Mouse (Mus musculus) lung, postnatal 0 days (tissue): ENCODE measurements around the gene Dxo. TPM values are rescaled to one million over a fixed set of nuclear protein-coding genes. Genes with fewer than 3 reads are reported as not detected.

Experiments used
- ATAC-seq: fragments of 200-750 bp; cut with Nextera tagmentation; 2 replicates; pipeline ENCODE4 v1.8.0; 2017; ENCODE audit warnings: moderate library complexity
- DNase-seq: peaks from one replicate; pipeline ENCODE4 v3.0.0-alpha.2; 2016; ENCODE audit warnings: low spot score
- H3K27ac ChIP-seq: fragments of 300-500 bp; sonication (generic); 2 replicates; pipeline ENCODE4 v1.5.1; 2014; ENCODE audit warnings: antibody characterized with exemption, mild to moderate bottlenecking, low read length, mixed read lengths
- H3K27me3 ChIP-seq: fragments of 300-500 bp; sonication (generic); replicated peaks from 2 replicates; pipeline ENCODE4 v1.6.1; 2014; ENCODE audit warnings: low read length, mixed read lengths; ENCODE audit not compliant: insufficient read depth
- H3K36me3 ChIP-seq: fragments of 300-500 bp; sonication (generic); 2 replicates; pipeline ENCODE4 v1.6.1; 2014; ENCODE audit warnings: low read length, mixed read lengths; ENCODE audit not compliant: insufficient read depth
- H3K4me1 ChIP-seq: fragments of 300-500 bp; sonication (generic); 2 replicates; pipeline ENCODE4 v1.6.1; 2014; ENCODE audit warnings: antibody characterized with exemption, low read depth, low read length, mixed read lengths; ENCODE audit not compliant: insufficient read depth
- H3K4me2 ChIP-seq: fragments of 300-500 bp; sonication (generic); replicated peaks from 2 replicates; pipeline ENCODE4 v1.6.1; 2014; ENCODE audit warnings: low read depth, mild to moderate bottlenecking, low read length, moderate library complexity, mixed read lengths
- H3K4me3 ChIP-seq: fragments of 300-500 bp; sonication (generic); 2 replicates; pipeline ENCODE4 v1.5.1; 2014; ENCODE audit warnings: low read depth, low read length
- H3K9ac ChIP-seq: fragments of 300-500 bp; sonication (generic); replicated peaks from 2 replicates; pipeline ENCODE4 v1.6.1; 2014; ENCODE audit warnings: low read depth, mild to moderate bottlenecking
- H3K9me3 ChIP-seq: fragments of 300-500 bp; sonication (generic); 2 replicates; pipeline ENCODE4 v1.6.1; 2016; ENCODE audit warnings: low read length, mixed read lengths
- CTCF ChIP-seq: IDR thresholded peaks from 2 replicates; pipeline ENCODE4 v1.5.1; 2016; ENCODE audit warnings: antibody characterized with exemption, mild to moderate bottlenecking
- EP300 ChIP-seq: IDR thresholded peaks from 2 replicates; pipeline ENCODE4 v1.6.1; 2016; ENCODE audit warnings: antibody characterized with exemption, mild to moderate bottlenecking, control low read depth
- WGBS: fragments of 180-500 bp; shearing (Covaris S2); extraction: QIAGEN DNeasy Blood & Tissue Kit; methylation state at CpG from one replicate; pipeline ENCODE4 v1.1.7; 2014; 5-methylcytosine and 5-hydroxymethylcytosine counted together
- polyA plus RNA-seq: library from polyadenylated mRNA; unstranded; fragments of >200 nt; fragmentation: Nextera tagmentation; extraction: Ambion mirVana; gene quantifications from 2 replicates; pipeline ENCODE4 v1.2.1, GENCODE M21; 2015

The Dxo gene
- polyA plus RNA-seq, 1 experiment from 2014 or later, result 39.8 TPM

GRCm38 (mm10) chr17:34840736-34841307 lies 4.0 kb downstream of the Dxo start:
- Histone ChIP-seq H3K4me1 (peaks cover 12% of the 10 kb centered on the region; the same call in 1 of the 2 replicates), H3K36me3 (peaks cover 11% of the 10 kb centered on the region), H3K9me3 (no peaks in the 10 kb centered on the region), H3K9ac (no peak overlapping the region), H3K4me2 (no peak overlapping the region), H3K27me3 (no peaks in the 10 kb centered on the region), H3K27ac (no peak overlapping the region), H3K4me3 (no peak overlapping the region)
- ATAC-seq (no peak), DNase-seq (no peak)
- 83% methylated on average over 6 of the region's 6 CpGs for WGBS
- TF ChIP-seq EP300 (no peak), CTCF (no peak)

DNA sequence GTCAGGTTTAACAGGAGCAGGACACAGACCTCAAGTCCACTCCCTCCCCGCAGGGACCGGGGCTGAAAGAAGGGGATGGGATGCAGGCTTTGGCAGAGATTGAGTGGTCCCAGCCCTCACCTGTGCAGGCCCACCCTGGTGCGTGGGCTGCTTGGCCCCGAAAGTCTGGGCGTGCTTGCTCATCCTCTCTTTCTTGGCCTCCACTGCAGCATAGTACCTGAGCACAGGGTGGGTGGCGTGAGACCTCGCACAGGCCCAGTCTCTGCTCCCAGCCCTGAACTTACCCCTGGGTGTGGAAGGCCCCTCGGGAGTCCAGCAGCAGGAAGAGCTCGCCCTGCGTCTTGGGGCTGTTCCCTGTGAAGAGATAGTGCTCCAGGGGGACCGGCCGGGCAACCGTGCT lies 8.1 kb downstream of the Dxo start:
- no peak for ATAC-seq
- no peaks in the 10 kb centered on the region for H3K4me1 ChIP-seq
- no peak for DNase-seq
- no peak overlapping the region for H3K4me2 ChIP-seq
- H3K27me3 ChIP-seq, result no peaks in the 10 kb centered on the region
- peaks cover 25% of the 10 kb centered on the region for H3K36me3 ChIP-seq
- WGBS, result 91% methylated on average over 13 of the region's 13 CpGs
- TF ChIP-seq CTCF (no peak), EP300 (no peak)
- H3K4me3 ChIP-seq, result no peak overlapping the region
- no peak overlapping the region for H3K27ac ChIP-seq
- no peak overlapping the region for H3K9ac ChIP-seq
- no peaks in the 10 kb centered on the region for H3K9me3 ChIP-seq

- H3K36me3 ChIP-seq, result peaks cover 25% of the 10 kb centered on the region
Measured at GRCm38 (mm10) chr17:34847192-34847591, 10.4 kb downstream of the Dxo start.

DNA sequence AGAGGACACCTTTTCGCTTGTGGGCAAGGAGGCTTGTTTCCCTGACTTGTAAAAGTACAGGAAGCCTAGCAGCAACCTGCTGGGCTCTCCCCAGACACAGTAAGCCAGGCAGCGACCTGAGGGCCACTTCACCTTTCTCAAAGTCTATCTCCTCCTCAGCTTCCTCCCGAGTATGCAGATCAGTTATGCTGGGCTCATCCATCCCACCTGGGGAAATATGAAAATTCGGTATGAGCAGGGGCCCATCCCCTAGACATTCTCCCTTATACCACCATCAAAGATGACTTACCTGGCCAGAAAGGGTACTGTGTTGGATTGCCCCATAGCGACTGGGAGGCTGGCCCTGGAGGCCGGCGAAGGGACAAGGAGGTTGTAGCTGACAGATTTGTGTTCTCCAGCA lies 10.8 kb downstream of the Dxo start:
- no peak overlapping the region for H3K9ac ChIP-seq
- H3K9me3 ChIP-seq, result no peaks in the 10 kb centered on the region
- peaks cover 7% of the 10 kb centered on the region for H3K4me1 ChIP-seq
- DNase-seq (no peak), ATAC-seq (no peak)
- no peak overlapping the region for H3K27ac ChIP-seq
- no peak for TF ChIP-seq CTCF
- TF ChIP-seq EP300, result no peak
- peaks cover 25% of the 10 kb centered on the region for H3K36me3 ChIP-seq
- no peak overlapping the region for H3K4me3 ChIP-seq
- WGBS, result 94% methylated on average over 7 of the region's 7 CpGs
- H3K27me3 ChIP-seq, result no peaks in the 10 kb centered on the region
- no peak overlapping the region for H3K4me2 ChIP-seq

More at GRCm38 (mm10) chr17:34847192-34847591, 10.4 kb downstream of the Dxo start:
- H3K27me3 ChIP-seq, result no peaks in the 10 kb centered on the region
- no peak for DNase-seq
- H3K4me2 ChIP-seq, result no peak overlapping the region
- H3K4me3 ChIP-seq, result no peak overlapping the region
- H3K27ac ChIP-seq, result no peak overlapping the region
- H3K4me1 ChIP-seq, result peaks cover 7% of the 10 kb centered on the region
- no peak overlapping the region for H3K9ac ChIP-seq
- 86% methylated on average over 6 of the region's 6 CpGs for WGBS
- TF ChIP-seq CTCF (no peak), EP300 (no peak)
- ATAC-seq, result no peak
- H3K9me3 ChIP-seq, result no peaks in the 10 kb centered on the region

DNA sequence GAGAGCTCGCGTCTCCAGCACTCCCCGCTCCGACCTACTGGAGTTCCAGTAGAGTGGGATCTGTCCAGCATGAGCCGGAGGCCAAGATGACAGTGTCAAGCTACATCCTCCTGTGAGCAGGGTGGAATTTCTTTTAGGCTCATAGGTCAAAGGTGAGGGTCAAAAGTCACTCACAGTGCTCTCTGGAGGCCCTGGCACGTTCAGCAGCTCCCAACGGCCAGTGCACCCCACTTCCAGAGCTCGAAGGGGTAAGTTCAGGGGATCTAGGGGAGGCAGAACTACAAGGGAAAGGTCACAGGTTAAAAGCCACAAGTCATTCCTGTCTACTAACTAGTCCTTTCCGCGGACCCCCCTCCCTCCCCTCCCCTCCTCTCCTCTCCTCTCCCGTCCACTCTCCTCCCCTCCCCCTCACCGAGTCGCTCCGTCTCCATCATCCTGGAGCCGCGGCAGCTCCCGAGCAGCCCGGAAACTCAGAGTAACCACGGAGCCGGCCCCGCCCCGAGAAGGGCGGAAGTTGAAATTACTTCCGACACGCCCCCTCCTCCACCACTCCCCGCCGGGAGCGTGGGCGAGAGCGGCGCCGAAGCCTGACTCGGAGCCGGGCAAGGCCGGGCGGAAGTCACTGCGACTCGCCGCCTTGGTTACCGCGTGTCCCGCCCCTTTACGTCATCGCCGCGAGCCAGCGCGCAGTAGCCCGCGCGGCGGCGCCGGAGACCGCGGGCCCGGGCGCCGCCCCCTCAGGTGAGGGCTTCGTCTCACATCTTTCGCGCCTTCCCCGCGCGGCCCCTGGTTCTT lies 13.1 kb downstream of the Dxo start, which contains the start of the genes Skiv2l and Nelfe:
Skiv2l (minus strand) TSS at position 489 of the 795 bp plus-strand sequence.
Nelfe (plus strand) TSS at position 670 of the 795 bp plus-strand sequence.
- Histone ChIP-seq H3K27ac (peak within 1 kb of the TSS; percentile 59), H3K9ac (peak within 1 kb of the TSS; percentile 75), H3K4me3 (peak within 1 kb of the TSS; percentile 86), H3K36me3 (peaks cover 35% of the 10 kb centered on the region), H3K9me3 (no peaks in the 10 kb centered on the region), H3K4me2 (peak within 1 kb of the TSS; percentile 99), H3K4me1 (peaks cover 7% of the 10 kb centered on the region), H3K27me3 (no peaks in the 10 kb centered on the region)
- WGBS, result under 1% methylated on average over 50 of the region's 65 CpGs
- peak; percentile 99 for ATAC-seq
- TF ChIP-seq CTCF (no peak), EP300 (no peak)
- peak; percentile 99 for DNase-seq

DNA sequence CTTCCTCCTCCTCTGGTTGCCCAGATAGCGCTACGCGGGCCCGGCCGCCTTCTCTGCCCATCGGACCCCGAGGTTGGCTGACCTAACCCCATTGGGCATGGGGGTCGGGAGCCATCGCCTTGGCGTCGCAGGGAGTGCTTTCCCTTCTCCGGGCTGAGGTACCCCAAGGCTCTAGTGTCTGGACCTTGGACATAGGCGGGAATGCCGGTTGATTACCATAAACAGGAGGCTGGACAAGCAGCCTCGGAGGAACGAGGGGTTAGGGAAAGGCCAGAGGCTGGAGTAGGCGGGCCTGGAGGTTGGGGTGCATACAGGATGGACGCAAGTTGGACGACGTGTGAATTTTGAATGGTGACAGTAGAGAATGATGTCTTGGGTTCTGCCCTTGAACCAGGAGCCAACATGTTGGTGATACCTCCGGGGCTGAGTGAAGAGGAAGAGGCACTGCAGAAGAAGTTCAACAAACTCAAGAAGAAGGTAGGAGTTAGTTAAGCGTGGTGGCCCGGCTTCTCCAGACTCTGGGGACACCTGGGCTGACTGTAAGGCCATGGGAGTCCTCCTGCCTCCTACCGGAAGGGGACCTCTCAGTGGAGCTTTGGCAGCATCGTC lies 13.8 kb downstream of the Dxo start:
- DNase-seq, result no peak
- Histone ChIP-seq H3K9me3 (no peaks in the 10 kb centered on the region), H3K27me3 (no peaks in the 10 kb centered on the region), H3K9ac (peak overlapping the region; percentile 75), H3K4me1 (peaks cover 7% of the 10 kb centered on the region), H3K4me2 (peak overlapping the region; percentile 99), H3K36me3 (peaks cover 35% of the 10 kb centered on the region), H3K4me3 (peak overlapping the region; percentile 86), H3K27ac (peak overlapping the region; percentile 59; the same call in 1 of the 2 replicates)
- ATAC-seq, result peak; percentile 13
- TF ChIP-seq EP300, result no peak
- TF ChIP-seq CTCF, result no peak
- under 1% methylated on average over 25 of the region's 25 CpGs for WGBS
